Mouse (Mus musculus) kidney, postnatal 0 days (tissue): ENCODE results near the gene Nkpd1. TPM values are rescaled to one million over a fixed set of nuclear protein-coding genes. Genes with fewer than 3 reads are reported as not detected.
A peak's percentile ranks its signal among the peaks of the same experiment; 100 is the strongest.

Experiments
- ATAC-seq: fragments of 200-750 bp; cut with Nextera tagmentation; replicated peaks from 2 replicates; pipeline ENCODE4 v1.8.0; 2017; ENCODE audit warnings: low read depth, moderate number of reproducible peaks, moderate TSS enrichment, moderate library complexity; ENCODE audit not compliant: low FRiP score
- DNase-seq: peaks from one replicate; pipeline ENCODE4 v3.0.0-alpha.2; 2016; ENCODE audit warnings: low spot score
- H3K27ac ChIP-seq: fragments of 300-500 bp; sonication (generic); 2 replicates; pipeline ENCODE4 v1.5.1; 2014; ENCODE audit warnings: mild to moderate bottlenecking
- H3K27me3 ChIP-seq: fragments of 300-500 bp; sonication (generic); 2 replicates; pipeline ENCODE4 v1.6.1; 2014; ENCODE audit warnings: low read length, mixed read lengths; ENCODE audit not compliant: insufficient read depth
- H3K36me3 ChIP-seq: fragments of 300-500 bp; sonication (generic); 2 replicates; pipeline ENCODE4 v1.6.1; 2014; ENCODE audit warnings: low read length, mixed read lengths; ENCODE audit not compliant: insufficient read depth
- H3K4me1 ChIP-seq: fragments of 300-500 bp; sonication (generic); replicated peaks from 2 replicates; pipeline ENCODE4 v1.6.1; 2014; ENCODE audit warnings: antibody characterized with exemption, low read length, mixed read lengths; ENCODE audit not compliant: insufficient read depth
- H3K4me2 ChIP-seq: fragments of 300-500 bp; sonication (generic); 2 replicates; pipeline ENCODE4 v1.6.1; 2014; ENCODE audit warnings: mild to moderate bottlenecking, low read length, moderate library complexity, mixed read lengths
- H3K4me3 ChIP-seq: fragments of 300-500 bp; sonication (generic); replicated peaks from 2 replicates; pipeline ENCODE4 v1.5.1; 2014; ENCODE audit warnings: low read depth, low read length
- H3K9ac ChIP-seq: fragments of 300-500 bp; sonication (generic); 2 replicates; pipeline ENCODE4 v1.6.1; 2014; ENCODE audit warnings: low read depth, low read length
- H3K9me3 ChIP-seq: fragments of 300-500 bp; sonication (generic); replicated peaks from 2 replicates; pipeline ENCODE4 v1.6.1; 2016; ENCODE audit warnings: low read length, inconsistent platforms, mixed read lengths
- CTCF ChIP-seq: IDR thresholded peaks from 2 replicates; pipeline ENCODE4 v1.5.1; 2016; ENCODE audit warnings: antibody characterized with exemption, low read depth, mild to moderate bottlenecking, moderate library complexity
- WGBS: fragments of 180-500 bp; shearing (Covaris S2); extraction: QIAGEN DNeasy Blood & Tissue Kit; methylation state at CpG from one replicate; pipeline ENCODE4 v1.1.7; 2014; 5-methylcytosine and 5-hydroxymethylcytosine counted together
- polyA plus RNA-seq: library from polyadenylated mRNA; unstranded; fragments of >200 nt; fragmentation: Nextera tagmentation; extraction: Ambion mirVana; gene quantifications from 2 replicates; pipeline ENCODE4 v1.2.1, GENCODE M21; 2015

Nkpd1 gene
- polyA plus RNA-seq, 1 experiment from 2014 or later: not detected

GRCm38 (mm10) chr7:19500420-19501363, 16.9 kb upstream of the Nkpd1 start:
- no peaks in the 10 kb centered on the region; the same call in 1 of the 2 replicates for H3K4me1 ChIP-seq
- no peak for TF ChIP-seq CTCF
- no peak overlapping the region for H3K27ac ChIP-seq
- WGBS: 62% methylated on average over 12 of the region's 12 CpGs
- H3K4me3 ChIP-seq: no peak overlapping the region
- no peak overlapping the region for H3K9ac ChIP-seq
- DNase-seq (no peak), ATAC-seq (no peak)
- no peaks in the 10 kb centered on the region for H3K9me3 ChIP-seq
- H3K36me3 ChIP-seq: no peaks in the 10 kb centered on the region
- no peaks in the 10 kb centered on the region for H3K27me3 ChIP-seq
- no peak overlapping the region for H3K4me2 ChIP-seq

GRCm38 (mm10) chr7:19501658-19502057, 16.0 kb upstream of the Nkpd1 start:
- 82% methylated on average over 4 of the region's 4 CpGs for WGBS
- H3K27me3 ChIP-seq: no peaks in the 10 kb centered on the region
- H3K9me3 ChIP-seq: no peaks in the 10 kb centered on the region
- H3K36me3 ChIP-seq: no peaks in the 10 kb centered on the region
- no peak for TF ChIP-seq CTCF
- DNase-seq (no peak), ATAC-seq (no peak)
- H3K4me1 ChIP-seq: no peaks in the 10 kb centered on the region
- H3K9ac ChIP-seq: no peak overlapping the region
- peak overlapping the region; percentile 3; the same call in 1 of the 2 replicates for H3K27ac ChIP-seq
- no peak overlapping the region for H3K4me2 ChIP-seq
- no peak overlapping the region for H3K4me3 ChIP-seq

- peak; percentile 92 for TF ChIP-seq CTCF
- DNase-seq: peak; percentile 80
- H3K27me3 ChIP-seq: no peaks in the 10 kb centered on the region
- H3K4me1 ChIP-seq: peaks cover 11% of the 10 kb centered on the region; the same call in 1 of the 2 replicates
- ATAC-seq: 0 out of 2 replicates have a peak, but pooled peaks have one; percentile 5
- H3K4me3 ChIP-seq: no peak overlapping the region
- 27% methylated on average over 5 of the region's 5 CpGs for WGBS
- no peak overlapping the region for H3K4me2 ChIP-seq
- H3K9me3 ChIP-seq: no peaks in the 10 kb centered on the region
- no peak overlapping the region for H3K27ac ChIP-seq
- no peak overlapping the region for H3K9ac ChIP-seq
- no peaks in the 10 kb centered on the region for H3K36me3 ChIP-seq
Measured at GRCm38 (mm10) chr7:19503481-19504068, 14.1 kb upstream of the Nkpd1 start.

- H3K9ac ChIP-seq: no peak overlapping the region
- no peaks in the 10 kb centered on the region for H3K36me3 ChIP-seq
- H3K4me1 ChIP-seq: peaks cover 15% of the 10 kb centered on the region; the same call in 1 of the 2 replicates
- WGBS: 42% methylated on average over 6 of the region's 6 CpGs
- H3K4me3 ChIP-seq: no peak overlapping the region
- no peaks in the 10 kb centered on the region for H3K27me3 ChIP-seq
- peak overlapping the region; percentile 94 for H3K4me2 ChIP-seq
- peak; percentile 43; the same call in 1 of the 2 replicates for TF ChIP-seq CTCF
- no peaks in the 10 kb centered on the region for H3K9me3 ChIP-seq
- H3K27ac ChIP-seq: no peak overlapping the region
- ATAC-seq (no peak), DNase-seq (no peak)
Measured at GRCm38 (mm10) chr7:19506326-19506725, 11.3 kb upstream of the Nkpd1 start.

GRCm38 (mm10) chr7:19506969-19507611, 10.5 kb upstream of the Nkpd1 start:
- DNase-seq: no peak
- H3K36me3 ChIP-seq: no peaks in the 10 kb centered on the region
- peaks cover 15% of the 10 kb centered on the region; the same call in 1 of the 2 replicates for H3K4me1 ChIP-seq
- H3K9ac ChIP-seq: peak overlapping the region; percentile 53
- H3K27me3 ChIP-seq: no peaks in the 10 kb centered on the region
- no peak overlapping the region for H3K27ac ChIP-seq
- H3K4me3 ChIP-seq: peak overlapping the region; percentile 57
- under 1% methylated on average over 71 of the region's 71 CpGs for WGBS
- peak overlapping the region; percentile 94 for H3K4me2 ChIP-seq
- TF ChIP-seq CTCF: no peak
- no peak for ATAC-seq
- no peaks in the 10 kb centered on the region for H3K9me3 ChIP-seq

GRCm38 (mm10) chr7:19507612-19507981, 10.0 kb upstream of the Nkpd1 start:
- no peak for TF ChIP-seq CTCF
- ATAC-seq (no peak), DNase-seq (no peak)
- Histone ChIP-seq H3K36me3 (no peaks in the 10 kb centered on the region), H3K27me3 (no peaks in the 10 kb centered on the region), H3K27ac (no peak overlapping the region; the same call in 1 of the 2 replicates), H3K4me1 (peaks cover 15% of the 10 kb centered on the region; the same call in 1 of the 2 replicates), H3K4me2 (peak overlapping the region; percentile 94), H3K9ac (peak overlapping the region; percentile 69), H3K9me3 (no peaks in the 10 kb centered on the region), H3K4me3 (peak overlapping the region; percentile 57)
- 5% methylated on average over 18 of the region's 18 CpGs for WGBS
